Mouse (Mus musculus): ENCODE data around the gene Actb.

The Actb gene

DNA sequence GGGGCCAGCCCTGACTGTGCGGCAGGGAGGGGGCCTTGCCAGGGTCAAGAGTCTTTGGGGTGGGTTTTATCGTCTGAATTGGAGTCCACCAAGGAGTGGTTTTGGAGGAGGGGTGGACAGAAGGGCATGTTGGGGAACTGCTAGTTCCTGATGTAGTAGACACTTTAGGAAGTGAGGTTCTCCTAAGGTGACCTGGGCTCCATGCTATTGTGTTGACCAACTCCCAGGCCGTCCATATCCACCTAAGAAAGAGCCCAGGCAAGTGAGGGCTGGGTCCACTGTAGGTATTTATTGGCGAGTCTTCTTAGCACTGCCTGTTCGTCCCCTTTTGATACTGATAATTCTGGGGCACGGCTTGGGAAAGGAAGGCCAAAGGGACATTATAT is 14.5 kb upstream of the Actb start:
- DNase-seq = no peak

DNA sequence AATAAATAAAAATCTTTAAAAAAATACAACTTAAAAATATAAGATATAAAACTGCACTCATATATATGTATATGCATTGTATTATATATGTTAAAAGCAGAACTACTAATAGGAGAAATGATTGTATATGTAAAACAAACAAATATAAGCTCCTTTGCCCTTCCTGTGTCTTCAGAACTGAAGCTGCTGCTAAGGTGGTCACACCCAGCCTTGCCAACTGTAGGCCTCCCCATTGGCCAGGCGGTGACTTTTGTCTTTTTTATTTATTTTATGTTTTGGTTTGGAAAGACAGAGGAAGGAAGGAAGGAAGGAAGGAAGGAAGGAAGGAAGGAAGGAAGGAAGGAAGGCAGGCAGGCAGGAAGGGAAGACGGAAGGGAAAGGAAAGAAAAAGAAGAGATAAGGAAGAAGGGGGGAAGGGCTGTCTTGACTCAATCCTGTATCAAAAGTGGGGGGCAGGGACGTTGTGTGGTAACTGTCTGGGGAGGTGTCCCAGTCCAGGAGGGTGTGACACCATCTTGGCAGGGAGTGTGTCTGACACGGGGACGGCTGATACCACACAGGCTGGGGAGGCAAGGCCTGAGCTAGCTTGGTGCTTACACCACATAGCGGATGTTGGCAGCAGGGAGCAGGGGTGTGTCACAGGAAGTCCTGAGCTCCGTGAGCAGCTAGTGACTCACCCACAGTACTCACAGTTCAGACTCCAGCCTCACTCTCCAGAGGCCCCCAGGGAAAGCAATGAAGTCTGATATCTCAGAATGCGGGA is 13.9 kb upstream of the Actb start:
- no peak for DNase-seq

DNA sequence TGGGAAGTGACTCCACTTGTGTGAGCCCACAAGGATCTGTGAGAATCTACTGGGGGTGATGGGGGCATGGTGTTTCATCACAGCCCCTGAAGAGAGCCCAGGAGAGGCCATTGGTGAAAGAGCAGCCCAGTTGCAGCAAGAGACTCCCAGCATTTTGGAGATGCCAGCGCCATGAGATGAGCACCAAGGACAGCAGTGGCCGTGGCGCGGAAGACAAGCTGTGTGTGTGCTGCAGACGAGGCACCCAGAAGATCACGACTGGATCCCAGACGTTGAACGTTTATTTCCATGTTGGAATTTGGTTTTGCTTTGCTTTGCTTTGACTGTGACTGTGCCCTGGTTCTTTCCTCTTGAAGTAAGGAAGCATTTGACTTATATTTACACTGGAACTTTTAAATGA is 10.8 kb upstream of the Actb start:
- DNase-seq = no peak

DNA sequence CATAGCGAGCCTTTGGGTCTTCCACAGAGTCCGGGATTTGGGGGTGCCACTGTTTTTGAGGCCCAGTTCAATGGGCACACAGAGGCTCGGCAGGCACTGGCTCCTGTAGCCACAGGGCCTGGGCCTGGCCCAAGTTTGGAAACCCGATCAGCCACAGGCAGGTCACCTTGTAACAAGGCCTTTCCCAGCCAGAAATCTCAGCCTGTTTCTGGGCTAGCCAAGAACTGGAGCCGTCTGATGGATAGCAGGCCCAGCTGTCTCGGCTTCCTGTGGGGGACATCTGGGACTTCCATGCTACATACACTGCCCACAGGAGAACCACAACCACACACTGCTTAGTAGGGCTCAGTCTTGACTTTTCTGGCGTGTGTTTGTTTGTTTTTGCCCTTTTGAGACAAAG is 10.0 kb upstream of the Actb start:
- DNase-seq = no peak

DNA sequence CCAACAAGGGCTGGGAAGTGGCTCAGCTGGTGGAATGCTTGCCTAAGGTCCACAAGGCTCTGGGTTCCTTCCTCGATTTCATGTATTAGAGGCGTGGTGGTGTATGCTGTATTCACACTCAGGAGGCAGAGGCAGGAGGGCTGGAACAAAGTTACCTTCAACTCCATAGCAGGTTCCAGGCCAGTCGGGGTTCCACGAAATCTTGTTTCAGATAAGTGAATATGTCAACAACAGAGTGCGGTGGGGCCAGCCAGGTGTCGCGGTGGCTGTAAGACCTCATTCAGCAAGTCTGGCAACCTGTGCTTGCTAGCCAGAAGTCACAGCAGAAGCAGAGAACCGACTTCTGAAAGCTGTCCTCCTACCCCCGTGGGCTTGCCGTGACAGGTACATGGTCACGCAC is 8.7 kb upstream of the Actb start:
- no peak for DNase-seq

DNA sequence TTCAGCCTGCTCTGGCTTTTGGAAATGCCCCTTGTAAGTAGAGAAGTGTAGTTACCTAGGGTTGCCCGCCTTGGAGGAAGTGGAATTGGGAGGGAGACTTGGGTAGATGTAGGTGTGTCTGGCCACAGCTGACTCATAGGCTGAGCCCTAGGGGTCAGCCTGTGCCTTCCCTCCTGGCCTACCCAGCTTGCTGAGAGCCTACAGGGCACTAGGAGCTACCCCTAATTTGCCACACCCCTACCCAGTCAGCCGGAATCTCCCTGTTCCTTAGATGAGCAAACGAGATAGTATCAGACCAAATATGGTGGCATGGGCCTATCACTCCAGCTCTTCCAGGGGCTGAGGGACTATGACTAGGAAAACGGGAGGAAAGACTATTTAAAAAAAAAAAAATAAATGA is 6.2 kb upstream of the Actb start:
- no peak for DNase-seq

DNA sequence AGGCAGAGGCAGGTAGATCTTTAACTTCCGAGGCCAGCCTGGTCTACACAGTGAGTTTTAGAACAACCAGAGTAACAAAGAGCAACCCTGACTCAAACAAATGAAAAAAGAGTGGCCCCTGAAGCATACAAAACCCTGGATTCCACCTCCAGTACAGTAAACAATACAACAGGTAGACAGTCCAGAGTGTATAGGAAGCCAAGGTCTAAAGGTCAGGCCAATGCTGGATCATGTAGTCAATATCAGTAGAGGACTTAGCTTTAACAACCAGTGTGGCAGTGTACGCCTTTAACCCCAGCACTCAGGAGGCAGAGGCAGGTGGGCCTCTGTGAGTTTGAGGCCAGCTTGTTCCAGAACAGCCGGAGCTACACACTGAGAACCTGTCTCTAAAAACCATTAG is 5.8 kb upstream of the Actb start:
- no peak for DNase-seq

DNA sequence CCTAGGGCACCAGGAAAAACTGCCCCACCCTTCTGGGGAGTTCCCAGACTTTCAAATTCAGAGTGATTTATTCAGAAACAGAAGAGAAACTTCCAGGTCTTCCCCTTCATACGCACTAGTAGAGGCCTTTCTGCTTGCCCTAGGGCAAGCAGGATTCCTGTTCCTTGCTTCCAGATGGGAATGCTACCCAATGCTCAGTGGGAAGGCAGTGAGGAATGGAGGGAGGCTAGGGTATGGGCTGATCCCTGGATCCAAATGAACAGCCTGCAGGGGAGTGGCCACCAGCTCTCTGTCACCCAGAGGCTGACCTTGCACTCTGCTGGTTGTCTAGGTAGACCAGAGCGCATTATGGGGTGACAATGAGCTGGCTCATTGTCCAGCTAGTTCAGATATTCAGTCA is 5.1 kb upstream of the Actb start:
- no peak for DNase-seq

DNA sequence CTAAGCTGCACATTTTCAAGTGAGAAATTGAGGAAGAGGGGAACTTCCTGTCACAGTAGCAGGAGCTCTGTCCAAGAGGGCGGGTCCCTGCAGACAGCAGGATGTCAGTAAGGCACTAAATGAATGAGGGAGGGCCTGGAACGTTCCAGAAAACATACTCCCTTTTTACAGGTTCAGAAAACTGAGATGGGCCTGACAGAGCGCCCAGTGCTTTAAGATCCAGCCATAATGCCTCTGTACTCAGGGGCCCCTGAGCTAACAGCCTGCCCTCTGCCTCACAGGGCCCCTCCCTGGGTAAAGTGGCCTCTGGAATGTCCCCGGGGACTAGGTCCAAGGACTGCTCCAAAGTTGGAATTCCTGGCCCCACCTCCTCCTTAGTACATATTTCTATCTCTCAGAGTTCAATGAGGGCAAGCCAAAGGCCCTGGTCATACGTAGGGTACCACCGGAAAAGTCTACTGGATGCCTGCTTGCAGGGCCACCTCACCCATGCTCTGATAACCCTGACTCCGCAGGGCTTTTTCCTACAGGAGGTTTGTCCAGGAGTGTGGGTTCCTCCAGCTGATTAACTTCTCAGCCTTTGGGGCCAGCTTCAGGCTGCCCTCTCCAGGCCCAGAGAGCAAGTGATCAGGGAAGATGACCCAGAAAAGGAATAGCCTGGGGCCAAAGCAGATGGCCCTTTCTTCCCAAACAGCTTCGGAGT is 3.2 kb upstream of the Actb start:
- no peak for DNase-seq

DNA sequence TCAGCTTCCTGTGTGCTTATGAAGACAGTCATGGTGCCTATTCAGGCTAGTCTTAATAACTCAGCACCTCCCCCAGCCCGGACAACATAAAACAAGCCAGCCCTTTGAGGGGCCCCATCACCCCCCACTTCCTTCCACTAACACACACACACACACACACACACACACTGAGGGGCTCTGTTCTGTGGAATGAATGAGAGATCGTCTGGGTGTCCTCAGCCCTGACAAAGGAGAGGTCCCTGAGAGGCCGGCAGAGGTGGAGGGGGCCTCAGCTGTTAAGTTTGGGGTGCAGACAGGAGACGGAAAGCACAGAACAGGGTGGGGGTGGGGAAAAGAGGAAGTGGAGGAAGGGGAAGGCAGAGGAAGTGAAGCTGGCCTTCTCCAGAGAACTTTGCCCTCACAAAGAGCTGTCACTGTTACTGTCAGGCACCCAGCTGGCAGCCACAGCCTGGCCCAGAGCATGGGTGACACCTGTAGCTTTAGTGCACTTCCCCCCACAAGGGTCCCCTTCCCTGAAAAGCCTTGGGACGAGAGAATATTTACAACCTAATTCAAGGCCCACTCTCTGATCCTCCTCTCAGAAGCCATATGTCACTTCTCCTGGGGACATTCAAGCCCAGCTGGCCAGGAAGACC is 2.5 kb upstream of the Actb start:
- no peak for DNase-seq

DNA sequence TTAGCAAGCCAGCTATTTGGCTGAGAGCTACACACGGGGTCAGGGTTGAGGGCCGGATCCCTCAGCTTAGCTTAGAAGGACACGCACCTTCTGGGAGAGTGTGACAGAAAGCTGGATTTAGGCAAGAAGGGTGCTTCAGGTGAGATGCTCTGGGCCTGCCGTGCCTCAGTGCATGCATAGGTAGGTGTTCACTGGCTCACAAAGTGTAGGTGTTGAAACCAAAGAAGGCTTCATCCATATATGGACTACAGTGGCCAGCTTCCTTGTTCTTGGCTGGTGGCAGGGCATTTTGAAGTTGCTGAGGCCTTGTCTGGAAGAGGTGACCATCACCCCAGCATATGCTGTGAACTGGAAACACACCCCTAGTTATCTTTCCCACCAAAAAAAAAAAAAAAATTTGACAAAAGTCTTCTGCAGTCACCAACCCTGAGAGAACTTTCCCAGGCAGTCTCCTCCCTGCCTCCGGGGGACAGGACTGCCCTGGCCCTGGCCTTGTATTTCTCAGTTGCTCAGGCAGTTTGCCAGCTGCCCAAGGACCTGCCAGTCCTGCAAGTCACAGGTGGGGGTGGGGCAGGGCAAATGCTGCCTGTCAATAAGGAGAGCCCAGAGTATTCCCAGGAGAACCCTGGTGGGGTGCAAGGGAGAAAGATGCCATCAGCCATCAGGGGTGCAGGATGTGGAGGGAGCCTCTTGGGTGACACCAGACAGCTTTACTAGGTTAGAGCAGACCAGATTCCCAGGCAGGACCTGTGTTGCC is 1.4 kb upstream of the Actb start:
- DNase-seq = peak; percentile 58

DNA sequence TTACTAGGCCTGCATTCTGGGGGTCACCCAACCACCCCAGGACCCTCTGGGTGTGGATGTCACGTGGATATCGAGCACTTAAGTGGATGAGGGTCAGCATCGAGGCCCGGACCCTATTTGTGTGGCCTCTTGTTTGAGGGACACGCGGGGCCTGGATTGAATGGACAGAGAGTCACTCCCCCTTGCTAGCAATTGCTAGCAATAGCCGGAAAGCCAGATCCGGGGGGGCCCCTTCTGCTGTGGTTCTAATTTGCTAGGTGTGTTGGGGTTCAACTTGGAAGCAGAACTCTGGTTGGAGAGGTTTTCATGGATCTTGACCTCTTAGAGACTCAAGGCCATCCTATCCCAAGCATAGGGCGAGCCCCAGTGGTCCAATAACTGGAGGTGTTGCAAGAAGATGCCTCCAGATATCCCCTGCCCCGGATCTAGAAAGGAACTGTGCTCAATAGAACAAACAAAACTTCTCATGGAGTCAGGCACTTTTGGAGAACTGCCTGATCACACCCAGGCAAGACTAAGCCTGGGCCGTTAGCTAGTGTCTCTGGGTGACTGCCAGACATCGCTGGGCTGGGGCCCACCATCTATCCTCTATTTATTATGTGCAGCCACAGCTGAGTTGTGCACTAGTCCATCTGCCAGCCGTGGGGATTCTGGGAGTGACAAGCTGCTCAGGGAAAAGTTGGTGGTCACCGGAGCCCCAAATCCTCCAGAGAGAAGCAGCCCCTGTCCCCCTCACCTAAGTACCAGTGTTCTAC is 671 bp upstream of the Actb start:
- DNase-seq = peak; percentile 70

DNA sequence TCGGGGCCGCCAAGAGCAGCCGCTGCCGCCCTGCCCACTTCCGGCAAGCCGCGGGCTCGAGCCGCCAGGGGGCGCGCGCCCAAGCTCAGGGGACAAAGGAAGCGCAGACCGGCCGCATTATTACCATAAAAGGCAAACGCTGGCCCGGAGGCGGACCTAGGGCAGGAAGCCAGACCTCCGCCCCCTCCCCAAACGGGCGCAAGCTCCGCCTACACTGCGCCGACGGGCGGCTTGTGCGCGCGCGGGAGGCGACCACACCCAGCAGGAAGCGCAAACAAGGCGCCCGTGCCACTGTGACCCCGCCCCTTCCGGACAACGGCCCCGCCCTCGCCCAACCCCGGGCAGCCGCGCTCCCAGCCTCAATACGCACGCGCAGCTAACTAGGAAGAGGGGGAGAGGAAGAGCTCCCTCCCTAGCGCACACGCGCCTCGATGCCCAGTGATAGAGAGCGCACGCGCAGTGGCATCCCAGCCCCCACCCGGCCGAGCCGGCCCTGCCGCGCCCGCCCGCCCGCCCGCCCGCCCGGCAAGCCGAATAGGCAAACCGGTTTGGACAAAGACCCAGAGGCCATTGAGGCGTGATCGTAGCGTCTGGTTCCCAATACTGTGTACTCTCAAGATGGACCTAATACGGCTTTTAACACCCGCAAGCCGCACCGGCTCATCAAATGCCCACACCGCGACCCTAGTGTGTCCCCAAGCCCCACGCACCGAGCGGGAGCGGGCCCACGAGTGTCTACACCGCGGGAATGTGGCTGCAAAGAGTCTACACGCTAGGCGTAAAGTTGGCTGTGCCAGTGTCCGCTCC is 626 bp downstream of the Actb start:
- DNase-seq = peak; percentile 100

DNA sequence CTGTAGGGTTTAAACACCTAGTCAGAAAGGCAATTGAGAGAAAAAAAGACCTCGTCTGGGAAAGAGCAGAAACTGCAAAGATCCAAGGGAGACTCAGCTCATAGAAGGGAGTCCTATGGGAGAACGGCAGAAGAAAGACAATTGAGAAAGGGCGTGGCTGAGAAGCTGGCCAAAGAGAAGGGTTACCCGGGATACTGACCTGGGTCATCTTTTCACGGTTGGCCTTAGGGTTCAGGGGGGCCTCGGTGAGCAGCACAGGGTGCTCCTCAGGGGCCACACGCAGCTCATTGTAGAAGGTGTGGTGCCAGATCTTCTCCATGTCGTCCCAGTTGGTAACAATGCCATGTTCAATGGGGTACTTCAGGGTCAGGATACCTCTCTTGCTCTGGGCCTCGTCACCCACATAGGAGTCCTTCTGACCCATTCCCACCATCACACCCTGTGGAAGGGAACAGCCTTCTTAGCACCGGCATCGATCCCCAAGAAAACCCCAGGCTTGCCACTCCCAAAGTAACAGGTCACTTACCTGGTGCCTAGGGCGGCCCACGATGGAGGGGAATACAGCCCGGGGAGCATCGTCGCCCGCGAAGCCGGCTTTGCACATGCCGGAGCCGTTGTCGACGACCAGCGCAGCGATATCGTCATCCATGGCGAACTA is 1.4 kb downstream of the Actb start:
- DNase-seq = no peak

DNA sequence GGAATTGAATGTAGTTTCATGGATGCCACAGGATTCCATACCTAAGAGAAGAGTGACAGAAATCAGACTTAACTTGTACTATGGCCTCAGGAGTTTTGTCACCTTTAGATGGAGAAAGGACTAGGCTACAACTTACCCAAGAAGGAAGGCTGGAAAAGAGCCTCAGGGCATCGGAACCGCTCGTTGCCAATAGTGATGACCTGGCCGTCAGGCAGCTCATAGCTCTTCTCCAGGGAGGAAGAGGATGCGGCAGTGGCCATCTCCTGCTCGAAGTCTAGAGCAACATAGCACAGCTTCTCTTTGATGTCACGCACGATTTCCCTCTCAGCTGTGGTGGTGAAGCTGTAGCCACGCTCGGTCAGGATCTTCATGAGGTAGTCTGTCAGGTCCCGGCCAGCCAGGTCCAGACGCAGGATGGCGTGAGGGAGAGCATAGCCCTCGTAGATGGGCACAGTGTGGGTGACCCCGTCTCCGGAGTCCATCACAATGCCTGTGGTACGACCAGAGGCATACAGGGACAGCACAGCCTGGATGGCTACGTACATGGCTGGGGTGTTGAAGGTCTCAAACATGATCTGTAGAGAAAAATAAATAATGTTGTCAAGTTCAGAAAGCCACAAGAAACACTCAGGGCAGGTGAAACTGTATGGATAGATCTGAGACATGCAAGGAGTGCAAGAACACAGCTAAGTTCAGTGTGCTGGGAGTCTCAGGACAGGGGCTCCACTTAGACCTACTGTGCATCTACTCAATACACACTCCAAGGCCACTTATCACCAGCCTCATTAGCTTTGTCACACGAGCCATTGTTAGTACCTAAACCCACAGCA is 2.1 kb downstream of the Actb start:
- no peak for DNase-seq

DNA sequence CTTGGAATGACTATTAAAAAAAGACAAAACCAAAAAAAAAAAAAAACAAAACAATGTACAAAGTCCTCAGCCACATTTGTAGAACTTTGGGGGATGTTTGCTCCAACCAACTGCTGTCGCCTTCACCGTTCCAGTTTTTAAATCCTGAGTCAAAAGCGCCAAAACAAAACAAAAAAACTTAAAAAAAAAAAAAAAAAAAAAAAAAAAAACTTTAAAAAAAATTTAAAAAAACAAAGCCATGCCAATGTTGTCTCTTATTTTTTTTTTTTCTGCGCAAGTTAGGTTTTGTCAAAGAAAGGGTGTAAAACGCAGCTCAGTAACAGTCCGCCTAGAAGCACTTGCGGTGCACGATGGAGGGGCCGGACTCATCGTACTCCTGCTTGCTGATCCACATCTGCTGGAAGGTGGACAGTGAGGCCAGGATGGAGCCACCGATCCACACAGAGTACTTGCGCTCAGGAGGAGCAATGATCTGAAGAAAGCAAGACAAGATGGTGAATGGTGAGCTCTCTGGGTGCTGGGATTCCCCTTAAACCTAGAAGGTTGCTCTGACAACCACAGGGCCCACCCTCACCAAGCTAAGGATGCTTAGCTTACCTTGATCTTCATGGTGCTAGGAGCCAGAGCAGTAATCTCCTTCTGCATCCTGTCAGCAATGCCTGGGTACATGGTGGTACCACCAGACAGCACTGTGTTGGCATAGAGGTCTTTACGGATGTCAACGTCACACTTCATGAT is 2.9 kb downstream of the Actb start:
- no peak for DNase-seq

DNA sequence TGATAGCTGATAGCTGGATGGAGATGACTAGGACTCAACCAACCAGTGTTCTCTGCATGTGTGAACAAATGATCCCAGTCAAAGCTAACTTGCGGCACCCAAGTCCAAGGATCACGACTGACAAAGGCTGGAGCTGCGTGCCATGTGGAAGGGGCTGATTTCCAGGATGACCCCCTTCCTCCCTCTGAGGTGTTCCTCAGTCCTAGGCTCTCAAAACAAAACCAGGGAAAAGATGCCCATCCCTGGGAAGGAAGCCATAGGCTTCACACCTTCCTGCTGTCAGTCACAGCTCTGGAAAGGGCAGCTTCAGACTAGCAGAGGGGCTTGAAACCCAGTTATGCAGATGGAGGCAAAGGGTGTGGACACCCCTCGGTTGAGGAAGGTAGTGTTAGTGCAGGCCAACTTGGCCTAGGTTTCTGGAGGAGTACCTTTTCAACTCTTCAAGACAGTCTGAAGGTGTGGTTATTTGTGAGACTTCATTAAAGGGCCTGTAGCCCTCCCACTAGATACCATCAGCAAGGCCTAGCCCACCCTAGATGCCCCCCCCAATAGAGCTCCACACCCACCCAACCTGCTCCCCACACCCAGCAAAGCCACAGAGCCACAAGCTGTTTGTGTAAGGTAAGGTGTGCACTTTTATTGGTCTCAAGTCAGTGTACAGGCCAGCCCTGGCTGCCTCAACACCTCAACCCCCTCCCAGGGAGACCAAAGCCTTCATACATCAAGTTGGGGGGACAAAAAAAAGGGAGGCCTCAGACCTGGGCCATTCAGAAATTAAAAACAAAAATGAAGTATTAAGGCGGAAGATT is 3.8 kb downstream of the Actb start:
- no peak for DNase-seq

DNA sequence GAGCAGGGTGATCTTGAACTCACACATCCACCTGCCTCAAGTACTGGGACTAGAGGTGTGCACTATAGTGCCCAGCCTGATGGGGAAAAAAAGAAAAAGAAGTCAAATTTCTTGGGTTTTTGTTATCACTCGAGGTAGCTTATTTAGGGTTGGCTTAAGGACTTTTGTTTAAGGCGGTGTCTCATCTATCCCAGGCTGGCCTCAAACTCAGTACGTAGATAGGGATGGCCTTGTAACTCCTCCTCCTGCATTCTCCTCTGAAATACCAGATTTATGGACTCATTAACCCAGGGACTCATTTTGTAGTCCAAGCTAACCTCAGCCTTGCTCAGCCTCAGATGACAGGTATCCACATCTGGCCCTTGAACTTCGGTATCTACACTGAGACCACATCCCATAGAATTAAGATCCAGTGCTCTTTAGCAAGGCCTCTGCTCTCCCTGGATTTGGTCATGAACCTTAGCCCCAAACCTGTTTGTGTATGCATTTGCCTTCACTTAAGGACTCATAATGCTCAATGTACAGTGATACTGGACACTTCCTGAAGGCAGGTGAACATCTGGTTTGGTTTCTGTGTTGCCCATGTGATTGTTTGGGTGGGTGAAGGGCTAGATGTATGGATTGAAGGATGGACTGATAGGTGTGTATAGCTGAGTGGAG is 4.6 kb downstream of the Actb start:
- DNase-seq = no peak
